Mouse (Mus musculus): ENCODE measurements around the gene Stard13.

DNA sequence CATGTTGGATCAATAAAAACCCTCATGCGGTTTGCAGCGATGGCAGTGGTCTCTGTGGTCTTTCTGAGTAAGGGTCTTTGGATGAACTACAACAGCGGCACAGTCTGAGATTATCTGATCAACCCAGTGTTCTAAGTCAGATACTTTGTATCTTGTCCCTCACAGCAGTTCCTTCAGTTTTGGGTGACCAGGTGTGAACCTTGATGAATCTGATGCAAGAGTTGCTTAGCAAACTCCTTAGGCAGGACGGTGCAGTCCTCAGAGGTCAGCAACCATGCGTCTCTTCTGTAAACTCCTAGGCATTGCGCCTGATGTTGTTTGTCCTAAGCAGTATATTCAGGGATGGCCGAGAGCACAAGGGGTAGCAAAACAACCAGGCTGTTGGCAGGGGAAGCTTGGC, 232.5 kb downstream of the Stard13 start:
- TF ChIP-seq CTCF (IDR thresholded peaks at IDR 0.05; ENCODE audit: low read depth, low read length) (no peak), POLR2A (IDR thresholded peaks at IDR 0.05; ENCODE audit: extremely low read depth, insufficient read depth, low read length) (no peak)
